Mouse (Mus musculus): Measurements from ENCODE around the gene Ednra.

DNA sequence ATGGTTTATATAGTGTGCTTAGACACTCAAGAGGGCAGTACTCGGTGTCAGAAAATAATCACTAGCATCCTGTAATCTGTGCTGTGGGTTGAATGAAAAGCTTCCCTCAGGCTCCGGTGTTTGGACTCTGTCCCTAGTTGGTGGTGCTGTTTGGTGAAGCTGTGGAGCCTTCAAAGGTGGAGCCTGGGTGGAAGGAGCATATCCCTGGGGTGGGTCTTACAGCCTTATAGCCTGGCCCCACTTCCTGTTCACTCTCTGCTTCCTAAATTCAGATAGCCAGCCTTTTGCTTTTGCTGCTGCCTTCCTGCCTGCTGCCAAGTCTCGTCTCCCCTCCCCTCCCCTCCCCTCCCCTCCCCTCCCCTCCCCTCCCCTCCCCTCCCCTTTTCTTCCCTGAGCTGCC is 18.1 kb upstream of the Ednra start:
- TF ChIP-seq CTCF (IDR thresholded peaks at IDR 0.05; ENCODE audit: extremely low read depth, insufficient read length, insufficient replicate concordance, low read depth, low read length) (no peak), POLR2A (IDR thresholded peaks at IDR 0.05; ENCODE audit: low read depth, low read length) (no peak)

Measured in small intestine, adult 2 months (tissue).